Mouse (Mus musculus) erythroblast, embryonic 14.5 days (primary cell): ENCODE measurements around the gene Ccdc73.
"Not testable (repeated sequence)": the region's sequence is repeated elsewhere in the genome, so short reads cannot be mapped to it uniquely, and the experiment has no call there.

Experiments
- GATA1 ChIP-seq: IDR thresholded peaks from 2 replicates; pipeline ENCODE4 v1.6.1; 2012; ENCODE audit warnings: low read length, inconsistent platforms, mixed read lengths
- TAL1 ChIP-seq: IDR thresholded peaks from 3 replicates; pipeline ENCODE4 v1.6.1; 2012; ENCODE audit warnings: low read length, inconsistent platforms, mixed read lengths

DNA sequence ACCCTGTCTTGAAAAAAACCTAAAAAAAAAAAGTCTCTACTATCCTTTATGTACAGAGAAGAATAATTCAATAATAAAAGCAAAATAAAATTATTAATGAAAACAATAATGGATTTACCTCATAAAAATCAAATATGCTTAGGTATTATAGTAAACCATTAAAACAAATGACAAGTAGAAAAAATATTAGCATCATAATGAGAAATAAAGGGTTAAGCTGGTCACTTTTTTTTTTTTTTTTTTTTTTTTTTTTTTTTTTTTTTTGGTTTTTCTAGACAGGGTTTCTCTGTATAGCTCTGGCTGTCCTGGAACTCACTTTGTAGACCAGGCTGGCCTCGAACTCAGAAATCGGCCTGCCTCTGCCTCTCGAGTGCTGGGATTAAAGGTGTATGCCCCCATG lies 9.5 kb upstream of the Ccdc73 start:
- not testable (repeated sequence) for TF ChIP-seq GATA1, TAL1
